Mouse (Mus musculus) heart, embryonic 16.5 days (tissue): ENCODE measurements at regions not wholly inside any gene's neighbourhood (a gene's known extent, or its start where the extent isn't known, plus 50 kb on each side); places are given as distances from the start of the nearest gene placed in this dataset.

Experiments
- ATAC-seq: fragments of 200-750 bp; cut with Nextera tagmentation; replicated peaks from 2 replicates; pipeline ENCODE4 v1.8.0; 2017; ENCODE audit warnings: moderate number of reproducible peaks; ENCODE audit not compliant: insufficient read depth, low FRiP score; ENCODE audit errors: extremely low read depth
- H3K27ac ChIP-seq: fragments of 300-500 bp; sonication (generic); 2 replicates; pipeline ENCODE4 v1.5.1; 2014; ENCODE audit warnings: mild to moderate bottlenecking, low read length, control low read depth, moderate library complexity
- H3K27me3 ChIP-seq: fragments of 300-500 bp; sonication (generic); 2 replicates; pipeline ENCODE4 v1.6.1; 2014; ENCODE audit warnings: low read length, mixed read lengths; ENCODE audit not compliant: control insufficient read depth, insufficient read depth
- H3K36me3 ChIP-seq: fragments of 300-500 bp; sonication (generic); 2 replicates; pipeline ENCODE4 v1.6.1; 2014; ENCODE audit not compliant: control insufficient read depth, insufficient read depth
- H3K4me1 ChIP-seq: fragments of 300-500 bp; sonication (generic); 2 replicates; pipeline ENCODE4 v1.6.1; 2014; ENCODE audit warnings: low read length, mixed read lengths; ENCODE audit not compliant: control insufficient read depth, insufficient read depth
- H3K4me2 ChIP-seq: fragments of 300-500 bp; sonication (generic); 2 replicates; pipeline ENCODE4 v1.6.1; 2014; ENCODE audit warnings: low read depth, mild to moderate bottlenecking, control low read depth, low read length
- H3K4me3 ChIP-seq: fragments of 300-500 bp; sonication (generic); 2 replicates; pipeline ENCODE4 v1.5.1; 2014; ENCODE audit warnings: mild to moderate bottlenecking, control low read depth, low read length
- H3K9ac ChIP-seq: fragments of 300-500 bp; sonication (generic); 2 replicates; pipeline ENCODE4 v1.6.1; 2014; ENCODE audit warnings: low read length, control low read depth
- H3K9me3 ChIP-seq: fragments of 300-500 bp; sonication (generic); replicated peaks from 2 replicates; pipeline ENCODE4 v1.6.1; 2016; ENCODE audit warnings: low read length; ENCODE audit not compliant: control insufficient read depth
- WGBS: fragments of 180-500 bp; shearing (Covaris S2); extraction: QIAGEN DNeasy Blood & Tissue Kit; methylation state at CpG from one replicate; pipeline ENCODE4 v1.1.7; 2014; 5-methylcytosine and 5-hydroxymethylcytosine counted together

- H3K9ac ChIP-seq, result peak overlapping the region; percentile 54; the same call in 1 of the 2 replicates
- ATAC-seq, result peak; percentile 74
Measured at GRCm38 (mm10) chr19:56668991-56669390, 53.0 kb upstream of the Adrb1 start.

GRCm38 (mm10) chr19:56669468-56669867, 52.5 kb upstream of the Adrb1 start:
- H3K4me3 ChIP-seq, result no peak overlapping the region
- peak overlapping the region; percentile 12; the same call in 1 of the 2 replicates for H3K4me2 ChIP-seq
- no peaks in the 10 kb centered on the region for H3K9me3 ChIP-seq
- peaks cover 11% of the 10 kb centered on the region for H3K4me1 ChIP-seq
- 61% methylated on average over 7 of the region's 7 CpGs for WGBS
- no peaks in the 10 kb centered on the region for H3K36me3 ChIP-seq
- H3K27ac ChIP-seq, result peak overlapping the region; percentile 72
- no peak for ATAC-seq
- peak overlapping the region; percentile 54; the same call in 1 of the 2 replicates for H3K9ac ChIP-seq
- H3K27me3 ChIP-seq, result no peaks in the 10 kb centered on the region

More at GRCm38 (mm10) chr19:56668991-56669390, 53.0 kb upstream of the Adrb1 start:
- Histone ChIP-seq H3K9me3 (no peaks in the 10 kb centered on the region), H3K27ac (peak overlapping the region; percentile 72), H3K4me1 (peaks cover 16% of the 10 kb centered on the region), H3K4me3 (no peak overlapping the region; the same call in 1 of the 2 replicates), H3K36me3 (no peaks in the 10 kb centered on the region), H3K4me2 (peak overlapping the region; percentile 12; the same call in 1 of the 2 replicates), H3K27me3 (no peaks in the 10 kb centered on the region)
- 33% methylated on average over 7 of the region's 7 CpGs for WGBS
